23 mouse cellular contexts compared by ENCODE assay signal in the genomic region with DNA sequence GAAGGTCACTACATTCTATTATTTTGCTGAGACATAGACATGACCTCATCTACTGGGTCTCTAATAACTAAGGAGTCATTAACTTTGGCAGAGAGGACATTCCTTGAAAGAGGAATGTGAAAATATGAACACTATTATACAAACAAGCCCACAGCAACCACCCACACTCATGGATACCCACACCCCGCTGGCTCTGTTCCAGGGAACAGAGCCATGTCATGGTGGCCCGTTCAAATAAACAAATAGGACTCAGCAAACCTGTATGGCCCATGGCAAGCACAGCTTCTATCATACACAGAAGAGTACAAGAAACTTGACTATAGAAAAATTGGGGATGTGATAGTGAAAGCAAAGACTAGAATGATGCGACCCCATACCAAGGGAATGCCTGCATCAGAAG.
DNase-seq lines count a peak whose midpoint lies in the region; ATAC-seq lines count a peak whose summit lies in the region.
"Had no signal": no experiment of that assay in that cellular context is flagged by ENCODE, and none has a peak within 500 bp of the region (broad histone marks: within the 10 kb centered on the region; RNA-seq: fewer than 3 reads in every experiment).

No protein-coding gene starts in this region.

- H3K9ac ChIP-seq in embryonic facial prominence, embryonic 12.5 days: no peak overlapping the region

- 84% methylated on average over 3 of the region's 3 CpGs for WGBS in embryonic facial prominence, embryonic 12.5 days
- 87% methylated on average over 3 of the region's 3 CpGs for WGBS in embryonic facial prominence, embryonic 10.5 days
- 91% methylated on average over 3 of the region's 3 CpGs for WGBS in limb, embryonic 10.5 days

- H3K4me1 ChIP-seq in embryonic facial prominence, embryonic 12.5 days: no peaks in the 10 kb centered on the region
- H3K4me1 ChIP-seq in embryonic facial prominence, embryonic 10.5 days: no peaks in the 10 kb centered on the region
- H3K4me1 ChIP-seq in limb, embryonic 10.5 days: no peaks in the 10 kb centered on the region

- H3K27me3 ChIP-seq in embryonic facial prominence, embryonic 12.5 days: no peaks in the 10 kb centered on the region
- no peaks in the 10 kb centered on the region for H3K27me3 ChIP-seq in embryonic facial prominence, embryonic 10.5 days (replicated peaks; ENCODE audit: low read depth, poor library complexity, severe bottlenecking)
- no peaks in the 10 kb centered on the region for H3K27me3 ChIP-seq in limb, embryonic 10.5 days (ENCODE audit: low read depth, poor library complexity, severe bottlenecking)
- H3K27me3 ChIP-seq: CH12.LX, Patski had no signal

- no peak overlapping the region for H3K4me3 ChIP-seq in embryonic facial prominence, embryonic 12.5 days
- no peak overlapping the region for H3K4me3 ChIP-seq in embryonic facial prominence, embryonic 10.5 days
- no peak overlapping the region for H3K4me3 ChIP-seq in limb, embryonic 10.5 days

- ATAC-seq in embryonic facial prominence, embryonic 12.5 days (ENCODE audit: insufficient number of reproducible peaks, insufficient read depth, low FRiP score, low TSS enrichment): 0 out of 2 replicates have a peak, but pooled peaks have one; percentile 52
- ATAC-seq: activated CD4-positive, CD25-positive, alpha-beta regulatory T cell, adult 4 months; CD4-positive, CD25-positive, alpha-beta regulatory T cell, adult 4 months; Patski had no signal

- H3K4me2 ChIP-seq in embryonic facial prominence, embryonic 12.5 days (replicated peaks): no peak overlapping the region

- no peak for DNase-seq in embryonic facial prominence, embryonic 10.5 days (ENCODE audit: low spot score)
- peak; percentile 20 for DNase-seq in 3T3-L1 (ENCODE audit: low read depth, low spot score)
- peak; percentile 62 for DNase-seq in Muller cell, postnatal 12 days (ENCODE audit: inconsistent ontology term)
- no peak for DNase-seq in limb, embryonic 10.5 days (ENCODE audit: low spot score)
- DNase-seq in heart, postnatal 14 days: no peak
- DNase-seq: adrenal gland, adult 2 months; adrenal gland, adult 8-10 months; adrenal gland, postnatal 10 days; adrenal gland, postnatal 14 days; adrenal gland, postnatal 25 days; adrenal gland, postnatal 36 days; B cell, adult 2 months; cerebellum, adult 11 months; cerebellum, adult 11-12 months; cerebellum, adult 18-20 months; cerebellum, adult 2 months; cerebellum, adult 8-10 months had no signal

- intact Hi-C loops in heart, postnatal 14 days (cut with DNase I): no loop called here

- no peaks in the 10 kb centered on the region for H3K9me3 ChIP-seq in embryonic facial prominence, embryonic 12.5 days
- H3K9me3 ChIP-seq in embryonic facial prominence, embryonic 10.5 days: no peaks in the 10 kb centered on the region
- no peaks in the 10 kb centered on the region for H3K9me3 ChIP-seq in limb, embryonic 10.5 days (replicated peaks)
- H3K9me3 ChIP-seq: G1E had no signal

- H3K36me3 ChIP-seq in embryonic facial prominence, embryonic 12.5 days: no peaks in the 10 kb centered on the region
- no peaks in the 10 kb centered on the region for H3K36me3 ChIP-seq in embryonic facial prominence, embryonic 10.5 days (replicated peaks)
- H3K36me3 ChIP-seq in limb, embryonic 10.5 days: no peaks in the 10 kb centered on the region
- H3K36me3 ChIP-seq: G1E had no signal

- no peak overlapping the region for H3K27ac ChIP-seq in embryonic facial prominence, embryonic 12.5 days
- H3K27ac ChIP-seq in embryonic facial prominence, embryonic 10.5 days (replicated peaks): no peak overlapping the region
- no peak overlapping the region for H3K27ac ChIP-seq in limb, embryonic 10.5 days

Comparison
In these comparisons a context has a peak if more than half of its experiments do, and no peak if none do; other contexts are left out.
1. DNase-seq: peak in 3T3-L1 (single experiment) and Muller cell, postnatal 12 days (single experiment); none in embryonic facial prominence, embryonic 10.5 days (single experiment), limb, embryonic 10.5 days (single experiment) and heart, postnatal 14 days (0 of 2).